Mouse (Mus musculus): ENCODE data around the gene Add1.

Add1 gene

GRCm38 (mm10) chr5:34573268-34574221 is at the start of gene Add1:
Gene Add1 (plus strand): TSS chr5:34573664.
- peak; percentile 87 for DNase-seq (ENCODE audit: low spot score)

GRCm38 (mm10) chr5:34523958-34524485 is 49.4 kb upstream of the Add1 start:
- no peak for DNase-seq (ENCODE audit: low spot score)

- no peak for DNase-seq (ENCODE audit: low spot score)
Measured at GRCm38 (mm10) chr5:34524511-34524910, 49.0 kb upstream of the Add1 start.

GRCm38 (mm10) chr5:34525663-34526476 is 47.6 kb upstream of the Add1 start, which contains the start of gene Sh3bp2:
Gene Sh3bp2 (plus strand): TSS chr5:34525838.
- DNase-seq (ENCODE audit: low spot score), result peak; percentile 85

- DNase-seq (ENCODE audit: low spot score), result no peak
Measured at GRCm38 (mm10) chr5:34526477-34526775, 47.0 kb upstream of the Add1 start.

- DNase-seq (ENCODE audit: low spot score), result no peak
Measured at GRCm38 (mm10) chr5:34527352-34527751, 46.1 kb upstream of the Add1 start.

GRCm38 (mm10) chr5:34528724-34529123 is 44.7 kb upstream of the Add1 start:
- DNase-seq (ENCODE audit: low spot score), result no peak

- DNase-seq (ENCODE audit: low spot score), result no peak
Measured at GRCm38 (mm10) chr5:34530116-34530515, 43.3 kb upstream of the Add1 start.

GRCm38 (mm10) chr5:34530687-34531086 is 42.8 kb upstream of the Add1 start:
- no peak for DNase-seq (ENCODE audit: low spot score)

- no peak for DNase-seq (ENCODE audit: low spot score)
Measured at GRCm38 (mm10) chr5:34533066-34533465, 40.4 kb upstream of the Add1 start.

- no peak for DNase-seq (ENCODE audit: low spot score)
Measured at GRCm38 (mm10) chr5:34533820-34534219, 39.6 kb upstream of the Add1 start.

- no peak for DNase-seq (ENCODE audit: low spot score)
Measured at GRCm38 (mm10) chr5:34534776-34535581, 38.5 kb upstream of the Add1 start.

- DNase-seq (ENCODE audit: low spot score), result no peak
Measured at GRCm38 (mm10) chr5:34535831-34536230, 37.6 kb upstream of the Add1 start.

- DNase-seq (ENCODE audit: low spot score), result no peak
Measured at GRCm38 (mm10) chr5:34538079-34538478, 35.4 kb upstream of the Add1 start.

GRCm38 (mm10) chr5:34538527-34538926 is 34.9 kb upstream of the Add1 start:
- no peak for DNase-seq (ENCODE audit: low spot score)

GRCm38 (mm10) chr5:34539121-34539520 is 34.3 kb upstream of the Add1 start:
- DNase-seq (ENCODE audit: low spot score), result no peak

GRCm38 (mm10) chr5:34542166-34542565 is 31.3 kb upstream of the Add1 start:
- no peak for DNase-seq (ENCODE audit: low spot score)

GRCm38 (mm10) chr5:34543114-34543513 is 30.4 kb upstream of the Add1 start:
- no peak for DNase-seq (ENCODE audit: low spot score)

GRCm38 (mm10) chr5:34547410-34547809 is 26.1 kb upstream of the Add1 start:
- no peak for DNase-seq (ENCODE audit: low spot score)

- no peak for DNase-seq (ENCODE audit: low spot score)
Measured at GRCm38 (mm10) chr5:34549135-34549482, 24.4 kb upstream of the Add1 start.

- no peak for DNase-seq (ENCODE audit: low spot score)
Measured at GRCm38 (mm10) chr5:34549483-34550221, 23.8 kb upstream of the Add1 start.
